Mouse (Mus musculus): ENCODE results near the gene Rnf216. TPM values are rescaled to one million over a fixed set of nuclear protein-coding genes. Genes with fewer than 3 reads are reported as not detected.

The Rnf216 gene
- polyA plus RNA-seq, 1 experiment = 36.3 TPM

GRCm38 (mm10) chr5:142960775-142961271 is 152.0 kb downstream of the Rnf216 start:
- no peak for TF ChIP-seq CTCF (IDR thresholded peaks at IDR 0.05; ENCODE audit: borderline replicate concordance, insufficient read depth, low read length)
- no peak; the same call in 1 of the 2 replicates for TF ChIP-seq POLR2A (IDR thresholded peaks at IDR 0.05; ENCODE audit: low read depth, low read length)
- Histone ChIP-seq H3K4me1 (ENCODE audit: control insufficient read depth, insufficient read depth, low read length) (0 out of 2 replicates have a peak, but pooled peaks cover 6% of the 10 kb centered on the region), H3K27ac (ENCODE audit: insufficient read depth, low read length) (peak overlapping the region; percentile 96), H3K4me3 (ENCODE audit: insufficient read depth, low read length) (peak overlapping the region; percentile 71)

- TF ChIP-seq CTCF (IDR thresholded peaks at IDR 0.05; ENCODE audit: borderline replicate concordance, insufficient read depth, low read length) (no peak), POLR2A (IDR thresholded peaks at IDR 0.05; ENCODE audit: low read depth, low read length) (peak; percentile 100)
- 0 out of 2 replicates have a peak, but pooled peaks cover 6% of the 10 kb centered on the region for H3K4me1 ChIP-seq (ENCODE audit: control insufficient read depth, insufficient read depth, low read length)
- H3K4me3 ChIP-seq (ENCODE audit: insufficient read depth, low read length) = peak within 1 kb of the TSS; percentile 71
- H3K27ac ChIP-seq (ENCODE audit: insufficient read depth, low read length) = peak within 1 kb of the TSS; percentile 96
Observed at GRCm38 (mm10) chr5:142959576-142960556, 152.9 kb downstream of the Rnf216 start, which contains the start of gene Fscn1. Fscn1 (plus strand) TSS chr5:142960343.

- H3K27ac ChIP-seq (ENCODE audit: insufficient read depth, low read length) = peak overlapping the region; percentile 20; the same call in 1 of the 2 replicates
- H3K4me1 ChIP-seq (ENCODE audit: control insufficient read depth, insufficient read depth, low read length) = 0 out of 2 replicates have a peak, but pooled peaks cover 6% of the 10 kb centered on the region
- TF ChIP-seq POLR2A (IDR thresholded peaks at IDR 0.05; ENCODE audit: low read depth, low read length) (no peak), CTCF (IDR thresholded peaks at IDR 0.05; ENCODE audit: borderline replicate concordance, insufficient read depth, low read length) (no peak)
- H3K4me3 ChIP-seq (ENCODE audit: insufficient read depth, low read length) = no peak overlapping the region
Observed at GRCm38 (mm10) chr5:142959156-142959555, 153.6 kb downstream of the Rnf216 start.

- TF ChIP-seq CTCF (IDR thresholded peaks at IDR 0.05; ENCODE audit: borderline replicate concordance, insufficient read depth, low read length) (no peak), POLR2A (IDR thresholded peaks at IDR 0.05; ENCODE audit: low read depth, low read length) (no peak)
- Histone ChIP-seq H3K4me1 (ENCODE audit: control insufficient read depth, insufficient read depth, low read length) (0 out of 2 replicates have a peak, but pooled peaks cover 6% of the 10 kb centered on the region), H3K27ac (ENCODE audit: insufficient read depth, low read length) (no peak overlapping the region), H3K4me3 (ENCODE audit: insufficient read depth, low read length) (no peak overlapping the region)
Observed at GRCm38 (mm10) chr5:142958464-142958863, 154.3 kb downstream of the Rnf216 start.

GRCm38 (mm10) chr5:142956956-142957703 is 155.7 kb downstream of the Rnf216 start:
- Histone ChIP-seq H3K4me1 (ENCODE audit: control insufficient read depth, insufficient read depth, low read length) (0 out of 2 replicates have a peak, but pooled peaks cover 6% of the 10 kb centered on the region), H3K27ac (ENCODE audit: insufficient read depth, low read length) (no peak overlapping the region), H3K4me3 (ENCODE audit: insufficient read depth, low read length) (no peak overlapping the region)
- TF ChIP-seq CTCF (IDR thresholded peaks at IDR 0.05; ENCODE audit: borderline replicate concordance, insufficient read depth, low read length) (no peak), POLR2A (IDR thresholded peaks at IDR 0.05; ENCODE audit: low read depth, low read length) (no peak)

GRCm38 (mm10) chr5:142953641-142954040 is 159.2 kb downstream of the Rnf216 start:
- Histone ChIP-seq H3K27ac (ENCODE audit: insufficient read depth, low read length) (no peak overlapping the region), H3K4me3 (ENCODE audit: insufficient read depth, low read length) (no peak overlapping the region), H3K4me1 (ENCODE audit: control insufficient read depth, insufficient read depth, low read length) (0 out of 2 replicates have a peak, but pooled peaks cover 2% of the 10 kb centered on the region)
- TF ChIP-seq CTCF (IDR thresholded peaks at IDR 0.05; ENCODE audit: borderline replicate concordance, insufficient read depth, low read length) = no peak

- Histone ChIP-seq H3K4me1 (ENCODE audit: control insufficient read depth, insufficient read depth, low read length) (0 out of 2 replicates have a peak, but pooled peaks cover 3% of the 10 kb centered on the region), H3K4me3 (ENCODE audit: insufficient read depth, low read length) (no peak overlapping the region), H3K27ac (ENCODE audit: insufficient read depth, low read length) (no peak overlapping the region)
- no peak for TF ChIP-seq CTCF (IDR thresholded peaks at IDR 0.05; ENCODE audit: borderline replicate concordance, insufficient read depth, low read length)
- no peak for TF ChIP-seq POLR2A (IDR thresholded peaks at IDR 0.05; ENCODE audit: low read depth, low read length)
Observed at GRCm38 (mm10) chr5:142950405-142950804, 162.4 kb downstream of the Rnf216 start.

- Histone ChIP-seq H3K27ac (ENCODE audit: insufficient read depth, low read length) (no peak overlapping the region), H3K4me3 (ENCODE audit: insufficient read depth, low read length) (no peak overlapping the region), H3K4me1 (ENCODE audit: control insufficient read depth, insufficient read depth, low read length) (0 out of 2 replicates have a peak, but pooled peaks cover 3% of the 10 kb centered on the region)
- TF ChIP-seq CTCF (IDR thresholded peaks at IDR 0.05; ENCODE audit: borderline replicate concordance, insufficient read depth, low read length) (no peak), POLR2A (IDR thresholded peaks at IDR 0.05; ENCODE audit: low read depth, low read length) (no peak)
Observed at GRCm38 (mm10) chr5:142949580-142949979, 163.2 kb downstream of the Rnf216 start.

- H3K27ac ChIP-seq (ENCODE audit: insufficient read depth, low read length) = no peak overlapping the region
- TF ChIP-seq POLR2A (IDR thresholded peaks at IDR 0.05; ENCODE audit: low read depth, low read length) (no peak), CTCF (IDR thresholded peaks at IDR 0.05; ENCODE audit: borderline replicate concordance, insufficient read depth, low read length) (no peak)
- no peak overlapping the region for H3K4me3 ChIP-seq (ENCODE audit: insufficient read depth, low read length)
- H3K4me1 ChIP-seq (ENCODE audit: control insufficient read depth, insufficient read depth, low read length) = 0 out of 2 replicates have a peak, but pooled peaks cover 3% of the 10 kb centered on the region
Observed at GRCm38 (mm10) chr5:142947460-142947859, 165.3 kb downstream of the Rnf216 start.
